Mouse (Mus musculus): ENCODE measurements around the gene Slc34a3.

Slc34a3 gene

DNA sequence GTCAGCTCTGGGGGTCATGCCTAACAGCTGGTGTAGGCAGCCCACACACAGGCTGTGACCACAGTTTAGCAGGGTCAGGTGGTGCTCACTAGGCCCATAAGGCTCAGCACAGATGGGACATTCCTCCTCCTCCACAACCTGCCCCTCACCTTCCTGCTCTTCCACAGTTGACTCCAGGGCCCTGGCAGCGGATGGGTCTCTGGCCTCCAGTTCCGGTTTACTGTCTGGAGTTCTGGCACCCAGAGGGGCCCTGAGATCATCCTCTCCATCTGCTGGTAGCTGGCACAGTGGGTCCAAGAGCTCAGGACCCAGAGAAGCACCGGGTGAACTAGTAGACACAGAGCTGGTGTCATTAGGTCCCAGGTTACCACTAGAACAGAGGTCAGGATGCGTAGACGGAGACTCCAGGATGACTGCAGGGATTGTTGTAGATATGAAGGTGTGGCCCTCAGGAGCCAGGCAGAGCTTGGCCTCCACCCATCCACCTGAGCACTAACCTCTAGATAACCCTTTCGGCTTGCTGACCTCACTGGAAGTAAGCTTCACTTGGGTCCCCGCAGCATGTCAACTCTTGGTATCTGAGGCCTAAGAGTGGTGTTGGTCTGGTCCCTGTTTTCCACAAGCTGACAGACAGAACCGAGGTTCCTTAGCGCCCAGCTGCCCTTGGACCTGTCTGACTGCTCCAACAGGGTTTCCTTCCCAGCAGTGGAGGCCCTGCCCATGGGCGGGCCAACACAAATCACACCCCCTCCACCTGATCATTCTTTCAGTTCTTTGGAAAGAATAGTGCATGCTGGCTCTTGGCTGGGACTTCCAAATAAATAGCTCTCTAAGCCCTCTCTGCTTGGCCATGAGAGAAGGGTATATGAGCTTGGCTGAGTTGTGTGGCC is 12.3 kb upstream of the Slc34a3 start, which contains the start of gene AL732309.1:
Gene AL732309.1 (minus strand): TSS at position 681 of the 890 bp plus-strand sequence.
- no peak for DNase-seq

- no peak for DNase-seq
Observed at GRCm38 (mm10) chr2:25244144-25244543, 10.0 kb upstream of the Slc34a3 start.

DNA sequence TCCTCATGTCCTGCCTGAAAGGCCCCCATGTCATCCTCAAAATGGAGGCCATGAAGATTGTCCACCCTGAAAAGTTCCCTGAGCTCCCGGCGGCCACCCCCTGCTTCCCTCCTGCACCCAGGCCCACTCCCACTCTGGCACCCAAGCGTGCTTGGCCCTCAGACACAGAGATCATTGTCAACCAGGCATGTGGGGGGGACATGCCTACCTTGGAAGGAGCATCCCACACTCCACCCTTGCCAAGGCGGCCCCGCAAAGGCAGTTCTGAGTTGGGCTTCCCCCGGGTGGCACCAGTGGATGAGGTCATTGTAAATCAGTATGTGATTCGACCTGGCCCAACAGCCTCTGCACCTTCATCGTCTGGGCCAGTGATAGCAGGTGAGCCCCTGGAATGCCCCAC is 9.2 kb upstream of the Slc34a3 start:
- no peak for DNase-seq

- no peak for DNase-seq
Observed at GRCm38 (mm10) chr2:25242101-25242506, 7.9 kb upstream of the Slc34a3 start, which contains the start of the genes Rnf208 and Cysrt1. TSS of gene Rnf208 (plus strand) at chr2:25242255. TSS of gene Cysrt1 (minus strand) at chr2:25242452.

DNA sequence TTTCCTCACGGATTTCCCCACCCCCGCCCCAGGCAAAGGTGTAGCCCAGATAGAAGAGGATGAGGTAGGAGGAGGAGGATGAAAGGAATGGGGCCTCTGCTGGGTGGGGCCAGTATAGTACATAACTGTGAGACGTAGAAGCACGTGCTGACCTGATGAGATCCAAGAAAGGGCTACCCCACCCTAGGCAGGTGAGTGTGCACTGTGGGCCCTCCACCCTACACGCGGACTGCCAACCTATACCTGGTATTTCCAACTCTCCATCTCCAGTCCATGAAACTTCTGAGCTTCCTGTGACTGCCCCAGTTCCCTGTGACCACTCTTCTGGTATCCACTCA is 7.2 kb upstream of the Slc34a3 start:
- DNase-seq, result no peak

GRCm38 (mm10) chr2:25240723-25241437 is 6.7 kb upstream of the Slc34a3 start:
- peak; percentile 76 for DNase-seq

- no peak for DNase-seq
Observed at GRCm38 (mm10) chr2:25240310-25240709, 6.1 kb upstream of the Slc34a3 start.

GRCm38 (mm10) chr2:25239766-25240165 is 5.6 kb upstream of the Slc34a3 start:
- no peak for DNase-seq

DNA sequence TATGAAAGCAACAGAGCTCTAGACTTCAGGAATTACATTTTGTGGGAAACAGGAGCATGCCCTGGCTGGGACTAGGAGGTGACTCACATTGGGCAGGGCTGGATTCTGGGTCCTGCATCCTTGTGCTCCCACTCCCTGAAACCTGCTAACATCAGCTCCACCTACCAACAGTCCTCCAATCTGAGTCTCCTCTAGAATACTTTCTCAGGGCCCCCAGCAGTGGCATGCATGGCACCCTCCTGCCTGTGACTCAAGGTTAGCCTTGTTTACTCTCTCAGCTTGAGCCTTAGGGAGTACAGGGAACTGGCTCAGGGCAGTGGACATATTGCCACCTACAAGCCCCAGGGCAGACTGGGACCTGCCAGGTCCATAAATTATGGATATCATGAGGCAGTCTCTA is 3.9 kb upstream of the Slc34a3 start:
- DNase-seq, result no peak

DNA sequence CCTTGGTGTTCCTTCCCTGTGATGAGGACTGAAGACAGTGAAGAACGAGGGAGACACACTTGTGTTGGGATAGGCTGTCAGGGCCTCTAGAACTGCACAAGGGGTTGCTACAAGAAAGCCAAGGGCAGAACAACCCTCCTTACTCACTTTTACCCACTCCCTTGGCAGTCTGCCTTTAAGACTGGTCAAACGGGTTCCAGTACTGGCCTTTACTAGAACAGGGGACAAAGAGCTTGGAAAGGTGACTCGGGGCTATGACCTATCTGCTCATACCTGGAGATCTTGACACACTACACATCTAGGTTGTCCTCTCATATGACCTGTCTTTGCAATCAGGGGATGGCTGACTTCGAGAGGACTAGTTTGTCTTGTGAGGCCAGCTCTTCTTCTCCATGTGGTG is 3.4 kb upstream of the Slc34a3 start:
- no peak for DNase-seq

- DNase-seq, result no peak
Observed at GRCm38 (mm10) chr2:25236614-25237013, 2.5 kb upstream of the Slc34a3 start, which contains the start of gene Rnf224. TSS of gene Rnf224 (minus strand) at chr2:25236787.

DNA sequence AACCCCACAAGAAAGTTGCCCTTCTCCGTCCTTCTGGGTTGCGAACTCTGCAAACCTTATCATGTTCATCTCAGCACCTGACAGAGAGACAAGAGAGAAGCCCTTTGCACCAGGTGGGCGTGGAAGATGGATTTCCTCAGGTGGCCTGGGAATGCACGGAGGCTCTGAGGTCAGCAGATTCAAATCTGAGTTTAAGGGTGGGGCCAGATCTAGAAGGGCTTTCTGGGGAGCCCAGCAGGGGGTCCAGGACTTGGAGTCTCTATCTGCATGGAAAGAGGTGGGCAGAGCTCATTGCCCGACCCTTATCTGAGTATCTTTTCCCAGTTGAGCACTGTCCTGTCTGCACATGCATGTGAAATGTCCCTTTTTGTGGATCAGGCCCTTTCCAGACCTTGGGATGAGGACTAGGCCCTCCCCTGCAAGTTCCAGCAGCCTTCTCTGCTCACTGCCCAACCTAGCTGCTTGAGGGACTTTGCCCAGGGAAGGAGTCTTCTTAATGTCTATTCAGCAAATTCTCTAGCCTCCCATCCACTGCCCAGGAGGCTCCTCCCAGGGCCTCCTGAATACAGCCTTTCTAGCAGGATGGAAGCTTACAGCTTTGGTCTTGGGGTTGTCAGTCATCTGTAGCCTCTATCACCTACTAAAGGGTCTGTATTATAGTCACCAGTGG is 522 bp upstream of the Slc34a3 start:
- DNase-seq, result no peak

DNA sequence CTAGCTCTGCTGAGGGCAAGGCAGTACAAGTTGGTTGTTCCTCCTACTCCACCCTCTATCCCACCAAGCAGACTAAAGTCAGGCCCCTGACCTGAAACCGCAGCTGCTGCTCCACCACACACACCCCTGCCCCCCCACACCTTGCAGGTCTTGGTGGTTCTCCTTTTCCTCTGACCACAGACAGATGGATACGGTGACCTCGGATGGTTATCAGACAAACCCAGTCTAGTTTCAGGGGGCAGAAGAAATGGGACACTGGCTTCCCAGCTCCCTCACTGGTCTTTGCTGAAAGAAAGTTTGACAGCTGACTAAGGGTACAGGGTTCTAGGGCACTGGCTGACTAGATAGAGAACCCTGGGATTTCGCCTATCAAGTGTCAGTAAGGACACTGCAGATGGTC is 743 bp downstream of the Slc34a3 start:
- peak; percentile 46 for DNase-seq

DNA sequence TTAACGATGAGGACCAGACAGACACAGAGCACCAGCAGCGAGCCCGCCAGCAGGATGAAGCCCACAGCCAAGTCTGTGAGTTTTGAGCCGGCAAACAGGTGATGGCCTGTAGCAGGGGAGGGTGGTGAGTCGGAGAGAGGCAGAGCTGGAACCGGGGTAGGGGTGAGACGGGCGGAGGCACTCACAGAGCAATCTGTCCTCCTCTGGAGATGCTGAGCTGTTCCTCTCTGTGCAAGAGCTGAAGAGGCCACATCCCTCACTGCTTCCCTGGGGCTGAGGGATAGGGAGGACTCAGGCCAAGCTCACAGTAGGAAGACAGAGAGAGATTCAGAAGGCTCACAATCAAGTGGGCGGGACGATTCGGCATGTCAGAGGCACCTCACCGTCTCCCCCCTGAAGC is 3.1 kb downstream of the Slc34a3 start:
- no peak for DNase-seq

- DNase-seq, result no peak
Observed at GRCm38 (mm10) chr2:25230581-25230980, 3.6 kb downstream of the Slc34a3 start.

GRCm38 (mm10) chr2:25229582-25229981 is 4.6 kb downstream of the Slc34a3 start:
- no peak for DNase-seq

DNA sequence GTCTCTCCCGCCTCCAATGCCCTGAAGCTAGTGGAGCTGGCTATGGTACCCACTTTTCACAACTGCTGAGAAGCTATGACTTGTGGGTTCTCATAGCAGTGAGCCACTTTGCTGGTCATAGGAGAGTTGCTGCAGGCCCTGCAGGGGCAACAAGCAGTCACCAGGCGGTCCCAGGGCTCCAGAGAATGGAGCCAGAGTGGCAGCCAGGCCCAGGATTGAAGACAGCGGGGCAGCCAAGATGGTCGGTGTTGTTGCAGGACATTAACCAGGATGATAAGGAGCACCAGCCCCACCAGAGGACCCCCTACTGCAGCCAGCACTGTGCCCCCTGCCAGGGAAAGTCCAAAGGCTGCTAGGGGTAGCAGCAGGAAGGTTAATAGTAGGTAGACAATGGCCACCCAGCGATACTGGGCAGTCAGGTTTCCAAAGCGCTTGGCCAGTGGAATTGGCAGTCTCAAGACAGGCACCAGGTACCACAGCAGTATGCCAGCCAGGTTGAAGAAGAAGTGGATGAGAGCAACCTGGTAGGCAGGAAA is 5.1 kb downstream of the Slc34a3 start:
- no peak for DNase-seq

DNA sequence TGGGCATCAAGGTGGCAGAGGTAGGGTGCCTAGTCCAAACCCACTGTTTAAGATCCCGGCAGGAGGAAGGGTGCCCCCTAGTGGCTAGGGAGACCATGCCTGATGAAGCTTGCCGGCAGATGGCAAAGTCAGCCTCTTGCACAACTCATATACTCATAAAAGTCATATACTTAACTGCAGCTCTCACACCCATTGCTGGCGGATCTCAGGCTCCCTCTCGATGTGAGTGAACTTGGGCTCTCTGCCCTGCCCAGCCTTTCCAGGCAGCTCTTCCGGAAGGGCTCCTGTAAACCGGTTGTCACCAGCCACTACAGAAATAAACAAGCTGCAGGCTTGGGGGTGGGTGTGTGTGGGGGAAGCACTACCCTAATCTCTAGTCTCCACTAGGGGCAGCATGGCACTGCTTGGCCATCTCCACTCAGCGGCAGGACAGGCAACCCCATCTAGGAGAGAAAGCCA is 5.7 kb downstream of the Slc34a3 start:
- DNase-seq, result peak; percentile 89

DNA sequence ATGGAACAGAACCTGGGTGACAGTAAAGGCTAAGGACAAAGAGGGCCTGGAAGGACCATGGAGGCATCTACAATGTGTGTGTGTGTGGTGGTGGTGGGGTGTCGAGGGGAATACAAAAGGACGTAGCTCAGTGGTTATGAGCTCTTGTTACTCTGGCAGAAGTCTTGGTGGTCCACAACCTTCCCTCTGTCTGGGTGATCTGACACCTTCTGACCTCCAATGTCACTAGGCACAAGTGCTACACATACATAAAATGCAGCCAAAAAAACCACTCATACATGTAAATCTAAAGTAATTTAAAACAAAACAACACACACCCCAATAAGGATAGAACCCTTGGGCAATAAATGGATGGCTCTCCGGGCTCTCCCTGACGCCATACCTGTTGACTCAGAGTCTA is 6.8 kb downstream of the Slc34a3 start:
- DNase-seq, result no peak

- DNase-seq, result no peak
Observed at GRCm38 (mm10) chr2:25226864-25227263, 7.3 kb downstream of the Slc34a3 start.

DNA sequence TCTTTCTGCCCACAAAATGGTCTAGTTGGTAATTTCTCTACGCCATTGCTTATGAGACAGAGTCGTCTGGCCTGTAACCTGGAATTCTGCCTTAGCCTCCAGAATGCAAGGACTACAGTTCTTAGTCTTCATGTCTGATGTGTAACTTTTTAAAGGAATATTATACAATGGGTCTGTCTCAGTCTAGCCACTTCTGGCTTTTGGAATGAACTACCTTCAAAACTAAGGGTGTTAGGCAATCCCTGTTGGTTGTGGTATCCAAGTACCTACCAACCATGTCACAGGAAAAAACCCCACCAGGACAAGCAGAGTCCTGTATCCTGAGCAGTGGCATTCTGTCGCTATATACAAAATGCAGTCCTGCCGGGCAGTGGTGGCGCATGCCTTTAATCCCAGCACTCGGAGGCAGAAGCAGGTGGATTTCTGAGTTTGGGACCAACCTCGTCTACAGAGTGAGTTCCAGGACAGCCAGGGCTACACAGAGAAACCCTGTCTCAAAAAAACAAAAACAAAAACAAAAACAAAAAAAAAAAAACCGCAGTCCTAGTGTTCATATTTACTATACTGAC is 8.3 kb downstream of the Slc34a3 start:
- DNase-seq, result no peak
